Mouse (Mus musculus): ENCODE data around the gene Pla2g1b. TPM values are rescaled to one million over a fixed set of nuclear protein-coding genes. Genes with fewer than 3 reads are reported as not detected.

Pla2g1b gene
- polyA plus RNA-seq, 1 experiment from 2014 or later: not detected

DNA sequence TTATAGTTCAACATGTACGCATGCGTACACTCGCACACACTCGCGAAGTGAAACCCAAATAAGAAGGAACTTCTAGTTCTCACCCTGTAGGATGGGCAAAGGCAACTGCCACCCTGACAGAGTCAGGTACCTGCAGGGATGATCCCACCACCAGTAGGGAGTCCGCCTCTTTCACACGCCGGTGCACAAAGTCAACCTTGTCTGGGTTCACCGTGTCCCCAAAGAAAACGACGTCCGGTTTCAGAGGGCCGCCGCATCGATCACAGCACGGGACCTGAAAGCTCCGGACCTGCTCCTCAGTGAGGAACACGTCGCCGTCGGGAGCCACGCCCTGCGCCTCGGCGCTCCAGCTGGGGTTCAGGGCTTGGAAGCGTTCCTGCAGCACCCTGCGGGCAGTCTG lies 14.0 kb downstream of the Pla2g1b start:
- no peak for DNase-seq (ENCODE audit: extremely low spot score, low spot score)
- peaks cover 47% of the 10 kb centered on the region for H3K27me3 ChIP-seq (ENCODE audit: poor library complexity, severe bottlenecking)
- peak overlapping the region; percentile 37 for H3K4me3 ChIP-seq
- H3K36me3 ChIP-seq (replicated peaks): peaks cover 3% of the 10 kb centered on the region
- H3K4me1 ChIP-seq: peaks cover 51% of the 10 kb centered on the region
- H3K9me3 ChIP-seq: no peaks in the 10 kb centered on the region
- WGBS: 10% methylated on average over 27 of the region's 27 CpGs
- H3K27ac ChIP-seq: no peak overlapping the region

DNA sequence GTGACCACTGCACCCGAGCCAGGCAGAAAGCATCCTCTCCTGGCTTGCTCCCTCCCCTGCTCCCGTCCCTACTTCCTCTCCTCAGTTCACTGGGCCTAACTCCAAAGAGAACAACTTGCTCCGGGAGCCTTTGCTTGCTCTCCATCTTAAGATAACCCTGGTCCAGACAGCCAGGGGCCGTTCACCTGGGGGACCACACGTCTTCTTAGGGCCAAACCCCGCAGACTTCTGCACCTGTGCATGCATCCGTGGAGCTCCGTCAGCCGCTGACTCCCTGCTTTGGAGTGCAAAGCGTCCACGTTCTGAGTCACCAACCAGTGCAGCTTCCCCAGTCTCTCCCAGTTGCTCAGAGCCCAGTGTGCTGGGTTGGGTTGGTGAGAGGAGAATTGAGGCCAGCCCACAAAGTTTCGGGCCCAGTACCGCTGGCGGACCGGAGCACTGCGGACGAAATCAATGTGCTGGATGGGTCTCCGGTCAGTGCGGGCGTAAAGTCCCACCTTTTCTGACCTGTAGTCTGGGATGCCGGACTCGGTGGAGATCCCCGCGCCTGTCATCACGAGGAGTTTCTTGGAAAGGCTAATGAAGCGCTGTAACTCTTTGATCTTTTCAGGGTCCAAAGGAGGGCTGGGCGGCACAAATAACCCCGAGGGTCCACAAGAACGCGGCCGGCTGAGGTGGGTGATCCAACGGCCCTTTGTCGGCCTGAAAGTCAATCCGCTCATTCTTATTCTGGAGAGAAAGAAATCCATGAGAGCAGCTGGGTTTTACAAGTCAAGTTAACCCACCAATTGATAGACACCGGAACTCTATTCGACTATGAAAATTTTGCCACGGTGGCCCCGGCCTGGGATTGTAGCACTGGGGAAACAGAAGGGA lies 16.6 kb downstream of the Pla2g1b start:
- no peaks in the 10 kb centered on the region; the same call in 1 of the 2 replicates for H3K36me3 ChIP-seq (replicated peaks)
- no peak for DNase-seq (ENCODE audit: extremely low spot score, low spot score)
- peaks cover 47% of the 10 kb centered on the region for H3K27me3 ChIP-seq (ENCODE audit: poor library complexity, severe bottlenecking)
- H3K27ac ChIP-seq: 0 out of 2 replicates have a peak overlapping the region, but pooled peaks have one; percentile 3
- WGBS: 21% methylated on average over 38 of the region's 38 CpGs
- no peaks in the 10 kb centered on the region for H3K9me3 ChIP-seq
- H3K4me1 ChIP-seq: peaks cover 39% of the 10 kb centered on the region
- H3K4me3 ChIP-seq: peak overlapping the region; percentile 33

DNA sequence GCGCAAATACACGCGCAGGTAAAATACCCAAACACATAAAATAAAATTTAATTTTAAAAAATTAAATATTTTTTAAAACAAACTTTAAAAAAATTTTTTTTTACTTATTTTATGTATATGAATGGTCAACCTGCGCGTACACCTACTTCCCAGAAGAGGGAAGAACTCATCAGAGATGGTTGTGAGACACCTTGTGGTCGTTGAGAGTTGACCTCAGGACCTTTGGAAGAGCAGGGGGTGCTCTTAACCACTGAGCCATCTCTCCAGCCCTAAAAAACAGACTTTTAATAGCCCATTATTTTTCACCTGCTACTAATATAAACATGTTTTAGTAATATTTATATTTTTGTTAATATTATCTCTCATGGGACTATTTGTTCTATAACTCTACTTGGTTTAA lies 17.3 kb downstream of the Pla2g1b start:
- Histone ChIP-seq H3K27ac (no peak overlapping the region), H3K27me3 (ENCODE audit: poor library complexity, severe bottlenecking) (peaks cover 47% of the 10 kb centered on the region), H3K9me3 (no peaks in the 10 kb centered on the region), H3K36me3 (replicated peaks) (no peaks in the 10 kb centered on the region; the same call in 1 of the 2 replicates), H3K4me1 (peaks cover 39% of the 10 kb centered on the region), H3K4me3 (peak overlapping the region; percentile 54; the same call in 1 of the 2 replicates)
- WGBS: 16% methylated on average over 6 of the region's 6 CpGs
- DNase-seq (ENCODE audit: extremely low spot score, low spot score): no peak

DNA sequence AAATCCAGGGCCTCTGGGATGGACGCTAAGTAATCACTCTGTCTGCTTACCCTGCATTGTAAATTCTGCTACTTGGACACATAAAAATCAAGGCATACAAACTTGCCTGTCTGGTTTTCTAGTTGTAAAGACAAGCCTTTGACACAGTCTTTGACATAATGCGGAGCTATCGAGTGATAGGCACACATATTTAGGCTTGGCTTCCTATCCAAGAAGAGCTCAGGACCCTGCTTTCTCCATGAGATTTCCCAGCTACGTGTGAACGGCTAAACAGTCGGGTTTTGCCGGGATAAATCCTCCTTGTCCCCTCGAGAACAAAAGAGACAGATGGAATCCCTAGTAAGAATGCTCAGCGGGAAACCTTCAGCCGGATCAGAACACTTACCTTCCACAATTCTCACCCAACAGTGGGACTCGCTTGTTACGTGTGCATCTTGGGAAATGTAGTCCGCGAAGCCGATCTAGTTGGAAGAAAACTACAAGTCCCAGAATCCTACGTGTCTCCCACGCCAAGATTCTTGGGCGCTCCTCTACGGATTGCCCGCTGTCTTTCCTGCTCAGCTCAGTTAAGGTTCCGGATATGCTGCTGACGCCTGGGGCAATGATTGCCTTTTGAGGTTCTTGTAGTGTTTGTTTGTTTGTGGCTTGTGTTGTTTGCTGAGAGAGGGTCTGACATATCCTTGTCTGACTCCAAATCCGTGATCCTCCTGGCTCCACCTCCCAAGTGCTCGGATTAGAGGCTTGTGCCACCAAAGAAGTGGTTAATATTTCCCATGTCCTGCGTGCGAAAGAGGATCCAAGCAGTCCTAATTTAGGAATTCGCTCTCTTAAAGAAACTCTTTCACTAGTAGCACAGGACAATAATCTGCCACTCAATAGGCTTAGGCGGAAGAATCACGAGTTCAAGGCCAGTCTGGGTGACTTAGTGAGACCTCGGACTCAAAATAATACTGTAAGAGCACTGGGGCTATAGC lies 18.2 kb downstream of the Pla2g1b start, which contains the start of gene Sirt4:
Sirt4 (minus strand) TSS at position 779 of the 974 bp plus-strand sequence.
- Histone ChIP-seq H3K27me3 (ENCODE audit: poor library complexity, severe bottlenecking) (peaks cover 45% of the 10 kb centered on the region), H3K9me3 (no peaks in the 10 kb centered on the region), H3K36me3 (replicated peaks) (no peaks in the 10 kb centered on the region; the same call in 1 of the 2 replicates), H3K4me1 (peaks cover 47% of the 10 kb centered on the region), H3K4me3 (peak within 1 kb of the TSS; percentile 54), H3K27ac (peak within 1 kb of the TSS; percentile 82)
- 9% methylated on average over 30 of the region's 30 CpGs for WGBS
- DNase-seq (ENCODE audit: extremely low spot score, low spot score): peak; percentile 84

DNA sequence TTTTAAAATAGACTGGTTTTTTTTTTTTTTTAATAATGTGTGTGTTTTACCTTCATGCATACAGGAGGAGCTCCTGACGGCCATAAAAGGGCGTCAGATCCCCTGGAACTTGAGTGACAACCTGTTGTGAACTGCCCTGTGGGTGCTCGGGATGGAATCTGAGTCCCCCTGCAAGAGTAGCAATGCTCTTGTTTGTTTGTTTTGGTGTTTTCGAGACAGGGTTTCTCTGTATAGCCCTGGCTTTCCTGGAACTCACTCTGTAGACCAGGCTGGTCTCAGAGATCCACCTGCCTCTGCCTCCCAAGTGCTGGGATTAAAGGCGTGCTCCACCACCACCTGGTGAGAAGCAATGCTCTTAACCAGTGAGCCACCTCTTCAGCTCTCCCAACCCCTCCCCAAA lies 18.9 kb downstream of the Pla2g1b start:
- Histone ChIP-seq H3K36me3 (replicated peaks) (no peaks in the 10 kb centered on the region), H3K27ac (no peak overlapping the region), H3K27me3 (ENCODE audit: poor library complexity, severe bottlenecking) (peaks cover 38% of the 10 kb centered on the region), H3K4me3 (peak overlapping the region; percentile 54), H3K9me3 (no peaks in the 10 kb centered on the region), H3K4me1 (peaks cover 50% of the 10 kb centered on the region)
- 76% methylated on average over 5 of the region's 5 CpGs for WGBS
- no peak for DNase-seq (ENCODE audit: extremely low spot score, low spot score)

DNA sequence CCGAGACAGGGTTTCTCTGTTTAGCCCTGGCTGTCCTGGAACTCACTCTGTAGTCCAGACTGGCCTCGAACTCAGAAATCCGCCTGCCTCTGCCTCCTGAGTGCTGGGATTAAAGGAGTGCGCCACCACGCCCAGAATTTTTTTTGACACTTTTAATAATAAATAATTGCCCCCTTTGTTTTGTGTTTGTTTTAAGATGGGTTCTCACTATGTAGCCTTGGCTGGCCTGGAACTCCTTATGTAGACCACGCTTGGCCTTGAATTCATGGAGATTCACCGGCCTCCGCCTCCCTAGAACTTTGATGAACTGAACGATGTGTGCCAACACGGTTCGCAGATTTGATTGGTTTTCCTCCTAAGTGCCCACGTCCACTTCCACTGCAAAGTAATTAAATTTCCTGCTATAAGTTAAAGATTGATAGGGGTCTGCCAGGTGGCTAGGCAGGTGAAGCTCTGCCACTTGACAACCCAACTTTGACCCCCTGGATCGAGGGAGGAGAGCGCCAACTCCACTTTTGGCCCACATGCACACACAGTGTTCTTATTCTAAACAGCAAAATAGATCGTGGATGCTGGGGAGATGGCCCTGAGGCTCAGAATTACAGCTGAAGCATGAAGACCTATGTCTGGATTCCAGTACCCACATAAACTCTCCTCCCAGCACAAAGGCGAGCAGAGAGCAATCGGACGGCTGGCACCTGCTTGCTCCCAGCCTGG lies 19.6 kb downstream of the Pla2g1b start:
- DNase-seq (ENCODE audit: extremely low spot score, low spot score): no peak
- Histone ChIP-seq H3K9me3 (no peaks in the 10 kb centered on the region), H3K4me3 (no peak overlapping the region), H3K36me3 (replicated peaks) (no peaks in the 10 kb centered on the region), H3K4me1 (peaks cover 45% of the 10 kb centered on the region), H3K27me3 (ENCODE audit: poor library complexity, severe bottlenecking) (peaks cover 31% of the 10 kb centered on the region), H3K27ac (no peak overlapping the region)
- 88% methylated on average over 18 of the region's 18 CpGs for WGBS

DNA sequence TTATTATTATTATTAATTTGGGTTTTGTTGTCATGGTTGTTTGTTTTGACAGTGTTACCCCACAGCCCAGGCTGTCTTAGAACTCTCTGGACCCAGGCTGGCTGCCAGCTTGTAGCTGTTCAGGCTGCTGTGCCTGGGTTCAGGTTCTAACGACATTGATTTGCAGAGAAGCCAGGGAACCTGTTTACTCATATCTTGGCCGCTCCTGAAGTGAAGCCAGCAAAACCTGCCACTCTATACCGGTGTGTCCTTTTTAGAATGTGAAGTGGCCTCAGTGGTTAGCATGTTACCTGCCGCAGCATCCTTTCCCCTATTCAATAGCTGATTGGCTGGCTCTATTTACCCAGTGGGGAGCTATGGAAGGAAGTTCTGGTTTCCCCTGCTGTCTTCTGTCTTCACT lies 20.7 kb downstream of the Pla2g1b start:
- no peaks in the 10 kb centered on the region for H3K36me3 ChIP-seq (replicated peaks)
- 53% methylated on average over 4 of the region's 4 CpGs for WGBS
- H3K27ac ChIP-seq: no peak overlapping the region
- peaks cover 53% of the 10 kb centered on the region for H3K4me1 ChIP-seq
- peaks cover 20% of the 10 kb centered on the region for H3K27me3 ChIP-seq (ENCODE audit: poor library complexity, severe bottlenecking)
- no peak overlapping the region for H3K4me3 ChIP-seq
- no peaks in the 10 kb centered on the region for H3K9me3 ChIP-seq
- DNase-seq (ENCODE audit: extremely low spot score, low spot score): no peak

DNA sequence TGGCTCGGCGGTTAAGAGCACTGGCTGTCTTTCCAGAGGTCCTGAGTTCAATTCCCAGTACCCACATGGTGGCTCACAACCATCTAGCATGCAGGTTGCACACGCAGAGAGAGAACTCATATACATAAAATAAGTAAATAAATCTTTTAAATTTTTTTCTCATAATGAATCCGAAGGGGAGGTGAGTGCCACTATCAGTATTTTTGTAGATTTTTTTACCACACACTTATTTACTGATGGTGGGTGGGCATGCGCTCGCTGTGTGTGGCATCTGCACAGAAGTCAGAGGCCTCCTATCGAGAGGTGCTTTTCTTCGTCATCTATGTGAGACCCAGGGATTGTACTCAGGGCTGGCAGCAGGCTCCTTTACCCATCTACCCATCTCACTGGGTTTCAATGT lies 21.3 kb downstream of the Pla2g1b start:
- Histone ChIP-seq H3K4me3 (no peak overlapping the region), H3K27ac (no peak overlapping the region), H3K9me3 (no peaks in the 10 kb centered on the region), H3K27me3 (ENCODE audit: poor library complexity, severe bottlenecking) (peaks cover 20% of the 10 kb centered on the region), H3K36me3 (replicated peaks) (no peaks in the 10 kb centered on the region), H3K4me1 (peaks cover 55% of the 10 kb centered on the region)
- 86% methylated on average over 8 of the region's 8 CpGs for WGBS
- no peak for DNase-seq (ENCODE audit: extremely low spot score, low spot score)

DNA sequence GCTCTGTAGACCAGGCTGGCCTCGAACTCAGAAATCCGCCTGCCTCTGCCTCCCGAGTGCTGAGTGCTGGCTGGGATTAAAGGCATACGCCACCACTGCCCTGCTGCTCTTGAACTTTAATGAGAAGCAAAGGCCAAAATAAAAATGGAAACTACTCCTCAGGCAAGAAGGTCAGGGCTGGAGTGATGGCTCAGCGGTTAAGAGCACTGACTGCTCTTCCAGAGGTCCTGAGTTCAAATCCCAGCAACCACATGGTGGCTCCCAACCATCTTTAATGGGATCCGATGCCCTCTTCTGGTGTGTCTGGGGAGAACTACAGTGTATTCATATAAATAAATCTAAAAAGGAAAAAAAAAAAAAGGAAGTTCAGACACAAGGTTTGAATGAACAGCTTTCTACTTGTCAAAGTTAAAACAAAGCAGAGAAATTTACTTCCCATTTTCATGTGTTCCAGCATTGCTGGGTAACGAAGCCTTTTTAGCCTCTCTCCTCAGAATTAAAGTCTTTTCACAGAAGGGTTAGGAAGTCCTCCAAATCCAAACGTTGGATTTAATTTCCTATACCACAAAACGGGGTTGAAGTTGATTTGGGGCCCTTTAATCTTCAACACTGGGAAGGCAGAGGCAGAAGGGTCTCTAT lies 22.0 kb downstream of the Pla2g1b start:
- Histone ChIP-seq H3K4me1 (peaks cover 53% of the 10 kb centered on the region), H3K27me3 (ENCODE audit: poor library complexity, severe bottlenecking) (peaks cover 12% of the 10 kb centered on the region), H3K9me3 (no peaks in the 10 kb centered on the region), H3K27ac (no peak overlapping the region), H3K4me3 (no peak overlapping the region; the same call in 1 of the 2 replicates), H3K36me3 (replicated peaks) (no peaks in the 10 kb centered on the region)
- no peak for DNase-seq (ENCODE audit: extremely low spot score, low spot score)
- 79% methylated on average over 9 of the region's 9 CpGs for WGBS

DNA sequence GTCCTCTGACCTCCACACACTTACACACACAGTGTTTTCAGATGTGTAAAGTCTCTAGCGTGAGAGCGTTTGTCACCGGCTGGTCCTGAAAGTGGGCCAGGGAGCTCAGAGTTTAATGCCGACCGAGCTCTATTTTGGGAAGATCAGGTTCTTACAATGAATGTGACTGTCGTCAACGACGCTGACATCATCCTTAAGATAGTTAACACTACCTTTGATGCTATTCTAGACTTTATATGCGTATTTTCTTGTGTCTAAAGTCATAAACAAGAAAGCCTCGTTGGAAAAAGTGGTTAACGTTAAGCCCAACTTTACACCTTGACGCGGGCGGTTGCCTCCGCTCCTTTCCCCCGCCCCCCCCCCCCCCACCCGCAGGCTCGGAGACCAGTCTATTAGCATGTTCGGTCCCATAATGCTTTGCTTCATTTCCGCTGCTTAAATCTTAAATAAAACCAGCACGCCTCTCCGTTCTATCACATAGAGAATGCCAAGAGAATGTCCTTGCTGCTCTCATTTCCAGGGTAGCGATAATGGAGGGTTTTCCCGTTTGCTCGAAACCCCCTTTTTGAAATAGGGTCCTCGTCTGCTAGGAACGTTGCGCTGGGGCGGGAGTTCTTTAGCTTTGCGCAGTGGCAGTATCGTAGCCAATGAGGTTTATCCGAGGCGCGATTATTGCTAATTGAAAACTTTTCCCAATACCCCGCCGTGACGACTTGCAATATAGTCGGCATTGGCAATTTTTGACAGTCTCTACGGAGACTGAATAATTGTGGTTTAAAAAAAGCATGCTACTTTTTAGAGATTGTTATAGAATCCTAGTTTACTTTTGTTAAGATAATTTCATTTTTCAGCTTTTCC lies 23.0 kb downstream of the Pla2g1b start:
- peak overlapping the region; percentile 100 for H3K27ac ChIP-seq
- DNase-seq (ENCODE audit: extremely low spot score, low spot score): peak; percentile 85
- H3K36me3 ChIP-seq (replicated peaks): no peaks in the 10 kb centered on the region
- H3K9me3 ChIP-seq: no peaks in the 10 kb centered on the region
- H3K27me3 ChIP-seq (ENCODE audit: poor library complexity, severe bottlenecking): 0 out of 2 replicates have a peak, but pooled peaks cover 5% of the 10 kb centered on the region
- peak overlapping the region; percentile 49 for H3K4me3 ChIP-seq
- peaks cover 52% of the 10 kb centered on the region for H3K4me1 ChIP-seq
- under 1% methylated on average over 39 of the region's 39 CpGs for WGBS

All from forebrain, embryonic 10.5 days (tissue).